Mouse (Mus musculus): ENCODE measurements at regions not wholly inside any gene's neighbourhood (a gene's known extent, or its start where the extent isn't known, plus 50 kb on each side); places are given as distances from the start of the nearest gene placed in this dataset.

- no peak for DNase-seq
- intact Hi-C loops (cut with DNase I): no loop called here
Measured at GRCm38 (mm10) chr3:78412669-78413419, 873.5 kb downstream of the Rapgef2 start.

- intact Hi-C loops (cut with DNase I): no loop called here
- no peak for DNase-seq
Measured at GRCm38 (mm10) chr3:78411395-78411794, 874.9 kb downstream of the Rapgef2 start.

GRCm38 (mm10) chr3:78409237-78409636, 877.1 kb downstream of the Rapgef2 start:
- no peak for DNase-seq
- intact Hi-C loops (cut with DNase I): no loop called here

GRCm38 (mm10) chr3:78405760-78406467, 880.4 kb downstream of the Rapgef2 start:
- intact Hi-C loops (cut with DNase I): no loop called here
- no peak for DNase-seq

GRCm38 (mm10) chr3:78358377-78358776, 927.9 kb downstream of the Rapgef2 start:
- DNase-seq: peak; percentile 32
- intact Hi-C loops (cut with DNase I): no loop called here

GRCm38 (mm10) chr3:78339891-78340290, 946.4 kb downstream of the Rapgef2 start:
- DNase-seq: peak; percentile 27
- intact Hi-C loops (cut with DNase I): no loop called here

- no peak for DNase-seq
- intact Hi-C loops (cut with DNase I): no loop called here
Measured at GRCm38 (mm10) chr3:78311630-78312406, 974.5 kb downstream of the Rapgef2 start.

GRCm38 (mm10) chr3:78300506-78300905, 985.8 kb downstream of the Rapgef2 start:
- intact Hi-C loops (cut with DNase I): no loop called here
- no peak for DNase-seq

- DNase-seq: no peak
Measured at GRCm38 (mm10) chr3:78291894-78292293, 994.4 kb downstream of the Rapgef2 start.

GRCm38 (mm10) chr3:78284071-78284470, 1002.2 kb downstream of the Rapgef2 start:
- intact Hi-C loops (cut with DNase I): no loop called here
- no peak for DNase-seq

More at GRCm38 (mm10) chr3:78291894-78292293, 994.4 kb downstream of the Rapgef2 start:
- intact Hi-C loops (cut with DNase I): no loop called here

GRCm38 (mm10) chr3:78236920-78237319, 1049.4 kb downstream of the Rapgef2 start:
- intact Hi-C loops (cut with DNase I): no loop called here
- DNase-seq: peak; percentile 24

GRCm38 (mm10) chr3:78209729-78210128, 1076.6 kb downstream of the Rapgef2 start:
- intact Hi-C loops (cut with DNase I): no loop called here
- DNase-seq: no peak

GRCm38 (mm10) chr3:78162601-78163000, 1123.7 kb downstream of the Rapgef2 start:
- DNase-seq: no peak
- intact Hi-C loops (cut with DNase I): no loop called here

- intact Hi-C loops (cut with DNase I): no loop called here
- DNase-seq: no peak
Measured at GRCm38 (mm10) chr3:78158450-78158849, 1127.9 kb downstream of the Rapgef2 start.

Measured in left cerebral cortex, postnatal 4 days (tissue).